Mouse (Mus musculus) layer of hippocampus, postnatal 10 days (tissue): ENCODE results near the gene Mrrf. TPM values are rescaled to one million over a fixed set of nuclear protein-coding genes. Genes with fewer than 3 reads are reported as not detected.
A peak's percentile ranks its signal among the peaks of the same experiment; 100 is the strongest.

Experiments
- DNase-seq, 2 experiments: peaks; one replicate each; pipeline ENCODE4 v3.0.0; 2021; ENCODE audit warnings: low spot score in 2 of 2
- total RNA-seq, 2 experiments: library from RNA; stranded (reverse); gene quantifications; 2 replicates each; pipeline ENCODE4 v1.2.3; 2021

Mrrf gene
- total RNA-seq, 2 experiments from 2014 or later: 14.4 to 15.0 TPM

GRCm38 (mm10) chr2:36197919-36198881 lies 62.0 kb downstream of the Mrrf start:
- DNase-seq: no peak

DNA sequence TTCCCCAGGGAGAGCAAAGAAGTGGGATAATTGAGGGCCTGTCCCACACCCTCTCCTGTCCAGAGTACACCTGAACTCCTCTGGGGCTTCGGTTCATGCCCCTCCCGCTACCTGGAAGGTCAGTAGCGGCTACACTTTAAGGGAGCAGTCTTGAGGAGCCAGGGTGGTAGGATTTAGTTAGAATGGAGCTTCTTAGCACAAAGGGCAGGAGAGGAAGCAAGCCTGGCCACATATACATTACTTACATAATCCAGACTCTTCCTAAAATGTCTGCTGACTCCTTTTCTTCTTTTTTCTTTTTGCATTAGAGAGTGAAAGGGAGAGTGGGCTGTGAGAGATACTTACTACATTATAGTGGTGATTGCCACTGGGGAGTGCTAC lies 62.7 kb downstream of the Mrrf start:
- no peak for DNase-seq

GRCm38 (mm10) chr2:36200813-36201212 lies 64.6 kb downstream of the Mrrf start:
- no peak for DNase-seq

DNA sequence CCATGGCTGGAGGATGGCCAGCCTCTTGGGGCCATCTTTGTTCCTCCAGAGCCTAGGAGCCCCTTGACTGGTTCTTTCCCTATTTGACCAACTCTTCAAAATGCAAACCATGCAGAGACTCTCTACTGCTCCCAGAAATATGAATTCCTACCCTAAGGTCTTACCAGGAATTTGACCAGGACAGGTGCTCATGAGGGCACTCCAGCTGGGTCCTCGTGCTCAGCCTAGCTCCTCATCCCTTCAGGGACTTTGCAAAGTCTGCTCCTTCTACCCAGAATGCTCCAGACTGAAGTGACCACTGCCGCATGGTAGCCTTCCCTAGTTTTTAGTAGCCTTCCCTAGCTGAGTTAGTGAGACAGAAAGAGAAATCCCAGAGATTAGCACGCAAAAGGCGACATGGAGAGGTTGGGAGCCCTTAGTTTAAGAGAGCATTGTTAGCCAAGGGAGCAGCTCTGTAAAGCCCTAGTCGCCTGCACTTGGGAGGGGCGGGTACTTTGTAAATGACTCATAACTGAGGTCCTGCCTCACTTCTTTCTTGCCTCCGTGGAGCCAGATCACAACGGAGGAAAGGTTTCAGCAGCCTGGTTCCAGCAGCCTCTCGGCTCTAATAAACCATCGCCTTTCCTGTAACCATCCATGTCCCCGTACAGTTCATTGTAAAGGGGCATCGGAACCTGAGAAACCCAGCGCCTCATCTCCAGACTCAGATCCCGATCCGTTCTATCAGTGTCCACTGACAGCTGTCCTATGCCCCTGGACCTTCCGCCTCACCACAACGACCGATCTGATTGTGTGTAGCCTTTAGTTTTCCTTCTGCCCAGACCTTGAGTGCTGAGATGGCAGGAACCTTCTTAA lies 65.8 kb downstream of the Mrrf start:
- no peak for DNase-seq

DNA sequence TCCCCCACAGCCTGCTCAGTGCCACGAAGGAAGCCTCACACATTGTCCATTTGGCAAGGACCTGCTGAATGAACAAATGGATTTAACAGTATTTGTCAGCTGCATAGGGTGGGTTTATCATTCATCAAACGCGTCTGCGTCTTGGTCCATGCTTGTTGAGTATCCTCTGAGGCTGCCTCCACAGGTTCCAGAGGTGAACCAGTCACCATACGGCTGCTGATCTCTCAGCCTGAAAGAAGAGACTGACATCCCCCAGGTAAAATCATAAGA lies 66.4 kb downstream of the Mrrf start:
- DNase-seq: no peak

DNA sequence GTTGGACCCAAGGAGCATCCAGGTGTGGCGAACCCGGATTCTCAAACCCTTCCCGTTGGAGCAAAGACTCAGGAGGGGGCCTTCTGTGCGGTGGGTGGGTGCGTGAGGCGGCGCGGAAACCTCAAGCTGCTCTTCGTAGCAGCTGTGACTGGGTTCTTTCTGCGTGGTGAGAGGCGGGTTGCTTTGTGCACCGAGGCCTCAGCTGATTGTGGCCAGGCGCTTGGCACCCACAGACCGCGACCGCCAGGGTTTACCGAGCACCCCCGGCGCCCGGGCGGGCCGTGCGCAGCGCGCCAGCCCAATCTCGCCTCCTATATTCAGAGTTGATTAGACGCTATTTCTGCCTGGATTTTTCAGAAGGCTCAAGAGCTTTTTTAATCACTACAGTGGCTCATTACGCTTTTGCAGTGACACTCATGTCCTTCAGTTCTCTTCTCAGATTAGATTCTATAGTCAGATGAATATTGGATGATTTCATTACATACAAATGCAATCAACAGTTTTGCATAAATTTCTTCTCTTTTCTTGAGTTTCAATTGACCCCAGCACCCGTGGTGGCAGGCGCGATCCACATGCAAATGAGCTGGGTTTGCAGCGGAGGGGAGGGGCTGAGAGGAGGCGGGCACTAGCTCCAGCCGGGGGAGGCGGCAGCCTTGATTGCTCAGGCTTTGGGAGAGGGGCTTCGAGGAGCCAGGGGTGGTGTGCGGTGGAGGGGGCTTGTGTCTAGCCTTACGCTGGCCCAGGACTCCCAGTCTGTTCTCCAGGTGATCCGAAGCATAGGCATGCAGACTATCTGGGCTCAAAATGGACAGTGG lies 67.0 kb downstream of the Mrrf start:
- DNase-seq: peak in 1 of 2 experiments; percentile 57

- no peak for DNase-seq
Observed at GRCm38 (mm10) chr2:36204595-36204994, 68.4 kb downstream of the Mrrf start.

- DNase-seq: no peak
Observed at GRCm38 (mm10) chr2:36207071-36207470, 70.9 kb downstream of the Mrrf start.

DNA sequence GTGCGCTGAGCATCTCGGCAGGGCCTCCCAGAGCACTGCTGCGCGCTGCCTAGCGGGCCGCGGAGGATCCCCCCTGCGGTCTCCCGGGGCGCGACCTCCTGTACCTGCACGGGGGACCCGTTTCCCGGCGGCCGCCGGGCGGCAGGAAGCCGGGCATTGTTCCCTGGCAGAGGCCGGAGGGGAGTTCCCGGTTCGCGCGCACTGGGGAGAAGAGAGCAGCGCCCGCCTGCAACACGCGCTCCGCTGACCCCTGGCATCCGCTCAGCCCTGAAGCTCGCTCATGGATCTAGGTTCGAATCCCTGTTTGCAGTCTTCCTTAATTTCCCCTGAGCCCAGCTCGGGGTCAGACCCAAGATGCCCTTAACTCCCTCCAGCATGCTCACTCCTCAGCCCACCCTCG lies 74.6 kb downstream of the Mrrf start:
- DNase-seq: no peak

GRCm38 (mm10) chr2:36211785-36212184 lies 75.6 kb downstream of the Mrrf start:
- no peak for DNase-seq

GRCm38 (mm10) chr2:36213108-36213507 lies 76.9 kb downstream of the Mrrf start:
- no peak for DNase-seq

DNA sequence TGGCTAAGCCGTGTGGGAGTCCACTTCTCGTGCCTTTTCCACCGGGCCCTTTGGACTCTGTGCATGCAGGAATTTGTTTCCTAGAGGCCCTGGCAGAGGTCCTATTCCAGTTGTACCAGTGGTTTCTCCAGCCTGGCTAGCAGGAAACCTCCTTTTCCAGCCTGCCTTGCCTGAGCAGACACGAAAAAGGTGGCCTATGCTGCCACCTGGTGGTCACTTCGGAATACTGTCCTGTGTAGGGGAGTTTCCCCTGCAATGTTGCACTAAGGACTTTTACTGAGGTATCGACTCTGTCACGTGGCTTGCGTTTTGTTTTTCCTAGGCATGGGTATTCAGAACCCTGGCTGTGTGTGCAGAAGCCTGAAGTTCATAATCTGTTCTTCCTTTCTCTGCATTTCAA lies 77.8 kb downstream of the Mrrf start:
- peak; percentile 91 to 94 for DNase-seq

- peak in 1 of 2 experiments; percentile 50 for DNase-seq
Observed at GRCm38 (mm10) chr2:36214425-36214824, 78.2 kb downstream of the Mrrf start.

GRCm38 (mm10) chr2:36215203-36215739 lies 79.1 kb downstream of the Mrrf start:
- no peak for DNase-seq

DNA sequence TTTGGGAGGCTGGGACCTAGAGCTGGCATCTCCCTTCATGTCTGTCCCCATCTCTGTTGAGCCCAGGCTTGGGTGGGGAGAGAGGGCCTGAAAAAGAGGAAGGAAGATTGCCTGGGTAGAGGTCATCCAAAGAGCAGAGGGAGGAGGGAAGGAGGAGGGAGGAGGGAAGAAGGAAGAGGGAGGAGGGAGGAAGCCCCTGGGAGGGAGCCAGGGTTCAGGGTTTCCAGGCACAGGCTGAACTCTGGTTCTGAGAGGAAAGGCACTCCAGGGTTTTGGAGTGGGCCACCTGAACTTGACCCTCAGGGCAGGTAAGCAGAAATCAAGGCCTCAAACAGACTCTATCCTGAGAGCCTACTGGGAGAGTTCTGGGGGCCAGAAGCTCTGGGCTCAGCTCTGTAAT lies 80.4 kb downstream of the Mrrf start:
- no peak for DNase-seq

- DNase-seq: no peak
Observed at GRCm38 (mm10) chr2:36216953-36217573, 80.9 kb downstream of the Mrrf start.

DNA sequence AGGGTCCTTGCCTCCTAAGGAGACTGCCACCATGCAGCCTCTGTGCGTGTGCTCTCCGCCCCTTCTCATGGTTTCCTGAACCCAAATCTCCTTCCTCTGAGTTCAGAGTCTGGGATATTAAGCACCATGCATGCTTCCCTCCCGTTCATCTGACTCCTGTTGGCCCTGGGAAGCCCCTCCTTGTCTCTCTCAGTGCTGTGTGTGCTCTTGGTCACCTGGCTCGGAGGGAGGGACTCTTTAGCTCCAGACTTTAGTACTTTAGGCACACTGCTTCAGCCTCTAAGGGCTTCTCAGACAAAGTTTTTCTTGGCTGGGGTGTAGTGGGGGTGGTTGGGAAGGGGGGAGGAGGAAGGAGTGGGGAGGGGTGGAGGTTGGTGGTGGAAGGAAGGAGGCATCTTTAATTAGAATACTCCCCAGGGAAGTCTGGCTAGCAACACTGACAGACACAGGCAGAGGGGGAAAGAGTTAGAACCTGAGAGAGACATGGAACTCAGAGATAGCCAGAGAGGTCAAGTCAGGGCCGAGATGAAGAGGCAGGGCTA lies 81.6 kb downstream of the Mrrf start:
- no peak for DNase-seq

DNA sequence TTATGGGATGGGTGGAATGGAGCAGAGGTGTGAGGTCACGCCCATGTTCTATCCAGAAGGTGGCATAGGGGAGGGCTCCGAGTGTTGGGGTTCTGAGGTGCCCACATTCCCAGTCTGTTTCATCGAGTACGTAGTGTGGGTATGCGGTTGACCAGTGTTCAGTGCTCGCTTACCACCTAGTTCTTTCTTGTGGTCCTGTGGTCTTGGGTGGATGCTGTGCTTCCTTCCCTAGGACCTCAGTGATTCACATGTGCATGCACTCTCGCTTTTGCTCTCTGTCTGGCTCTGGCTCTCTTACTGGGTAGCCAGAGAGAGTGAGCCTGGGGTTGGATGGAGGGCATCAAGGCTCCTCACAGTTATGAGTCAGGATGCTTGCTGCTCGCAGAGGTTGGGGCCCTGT lies 83.9 kb downstream of the Mrrf start:
- DNase-seq: no peak

DNA sequence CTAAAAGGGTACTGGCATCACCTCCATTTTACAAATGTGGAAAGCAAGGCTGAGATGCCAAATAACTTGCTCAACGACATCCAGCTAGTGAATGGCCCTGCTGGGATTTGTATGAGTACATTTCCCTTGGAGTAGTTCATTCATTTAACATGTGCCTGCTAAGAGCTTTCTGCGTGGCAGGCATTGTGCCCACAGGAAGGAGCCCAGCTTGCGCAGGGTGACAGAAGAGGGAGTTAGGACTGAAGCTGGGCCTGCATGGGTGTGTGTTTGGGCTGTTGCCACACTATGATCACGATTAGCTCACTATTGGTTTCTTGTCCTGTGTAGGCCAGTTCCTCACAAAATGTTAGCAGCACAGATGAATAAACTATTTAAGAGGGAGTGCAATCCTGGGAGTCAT lies 84.7 kb downstream of the Mrrf start:
- no peak for DNase-seq

DNA sequence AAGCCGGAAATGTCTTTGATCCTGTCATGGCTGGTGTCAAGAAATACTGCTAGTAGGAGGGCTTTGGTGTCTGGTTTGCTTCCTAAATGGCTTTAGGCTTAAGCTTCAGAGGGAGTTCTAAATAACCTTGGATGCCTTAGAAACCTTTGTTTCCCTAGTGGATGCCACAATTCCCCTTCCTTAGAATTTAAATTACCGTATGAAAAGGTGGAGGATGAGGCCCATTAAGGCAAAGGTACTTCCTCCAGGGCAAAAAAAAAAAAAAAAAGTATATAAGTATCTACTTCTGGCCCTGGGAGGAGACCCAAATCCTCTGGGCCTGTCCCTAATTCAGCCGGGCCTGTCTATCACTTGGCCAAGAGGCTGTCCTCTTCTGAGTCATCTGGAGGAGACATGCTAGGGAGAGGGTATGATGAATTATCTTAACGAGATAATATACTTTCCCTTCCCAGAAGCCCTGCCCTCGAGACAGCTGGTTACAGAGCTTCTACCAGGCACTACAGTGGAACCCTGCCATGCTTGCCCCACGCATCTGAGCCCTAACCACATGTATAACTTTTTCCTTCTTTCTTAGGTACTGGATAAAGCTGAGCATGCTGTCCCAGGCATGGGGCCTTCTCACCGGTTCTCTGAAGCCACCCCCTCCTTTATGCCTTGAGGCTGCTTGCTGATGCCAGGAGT lies 86.1 kb downstream of the Mrrf start:
- DNase-seq: no peak
